Mouse (Mus musculus): ENCODE results near the gene Cdh3. TPM values are rescaled to one million over a fixed set of nuclear protein-coding genes. Genes with fewer than 3 reads are reported as not detected.

Gene Cdh3
- polyA plus RNA-seq, 1 experiment, result 33.3 TPM

DNA sequence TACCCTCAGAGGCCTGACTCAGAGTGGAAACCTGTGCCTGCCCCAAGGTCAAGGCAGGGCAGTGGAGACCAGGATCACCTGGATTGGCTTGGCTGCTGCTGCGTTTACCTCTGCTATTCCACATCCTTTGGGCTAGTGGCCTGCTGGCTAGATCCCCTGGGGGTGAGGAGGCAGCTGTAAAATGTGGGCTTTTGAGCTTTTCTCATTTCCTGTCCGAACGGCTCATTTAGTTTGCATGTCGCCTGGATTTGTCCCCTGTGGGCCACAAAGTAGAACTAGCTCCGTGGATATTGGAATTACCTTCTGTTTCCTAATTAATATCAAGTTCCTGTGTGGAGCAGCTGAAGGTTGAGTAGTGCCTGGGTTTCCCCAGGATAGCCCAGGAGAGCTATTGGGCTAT, 28.5 kb downstream of the Cdh3 start:
- no peak overlapping the region for H3K4me3 ChIP-seq (ENCODE audit: low read depth, low read length)
- no peak overlapping the region for H3K27ac ChIP-seq (ENCODE audit: insufficient read depth, low read length)
- no peak overlapping the region for H3K9ac ChIP-seq (ENCODE audit: low read depth, poor library complexity, severe bottlenecking)
- H3K9me3 ChIP-seq (replicated peaks; ENCODE audit: control insufficient read depth, insufficient read depth, low read length, poor library complexity, severe bottlenecking), result no peaks in the 10 kb centered on the region
- H3K36me3 ChIP-seq (ENCODE audit: control insufficient read depth, insufficient read depth, low read length, poor library complexity, severe bottlenecking), result peaks cover 31% of the 10 kb centered on the region
- TF ChIP-seq EP300 (IDR thresholded peaks at IDR 0.05; ENCODE audit: insufficient read depth, low read depth, low read length) (no peak), POLR2A (IDR thresholded peaks at IDR 0.05; ENCODE audit: insufficient read depth, low read length) (no peak), CTCF (IDR thresholded peaks at IDR 0.05; ENCODE audit: low read depth, low read length) (no peak)
- H3K27me3 ChIP-seq (ENCODE audit: control insufficient read depth, insufficient read depth, low read length, poor library complexity, severe bottlenecking), result no peaks in the 10 kb centered on the region
- H3K4me1 ChIP-seq (ENCODE audit: control insufficient read depth, insufficient read depth, low read length), result no peaks in the 10 kb centered on the region

DNA sequence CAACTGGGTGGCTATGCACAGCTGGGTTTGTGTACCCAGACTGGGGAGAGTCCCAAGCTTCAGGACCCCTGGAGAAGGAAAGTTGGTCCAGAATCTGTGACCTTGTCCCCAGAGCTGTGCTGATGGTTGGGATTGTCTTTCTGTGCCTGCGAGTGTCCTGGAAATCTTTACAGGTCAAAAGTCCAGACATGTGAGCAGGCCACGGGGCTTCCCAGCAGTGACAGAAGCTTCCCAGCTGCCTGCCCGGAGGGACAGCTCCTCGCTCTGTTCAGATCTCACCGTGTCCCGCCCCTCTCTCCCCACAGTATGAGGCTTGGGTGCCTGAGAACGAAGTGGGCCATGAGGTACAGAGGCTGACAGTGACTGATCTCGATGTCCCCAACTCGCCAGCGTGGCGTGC, 30.3 kb downstream of the Cdh3 start:
- Histone ChIP-seq H3K9ac (ENCODE audit: low read depth, poor library complexity, severe bottlenecking) (no peak overlapping the region), H3K4me3 (ENCODE audit: low read depth, low read length) (no peak overlapping the region), H3K27me3 (ENCODE audit: control insufficient read depth, insufficient read depth, low read length, poor library complexity, severe bottlenecking) (no peaks in the 10 kb centered on the region), H3K36me3 (ENCODE audit: control insufficient read depth, insufficient read depth, low read length, poor library complexity, severe bottlenecking) (peaks cover 46% of the 10 kb centered on the region), H3K27ac (ENCODE audit: insufficient read depth, low read length) (no peak overlapping the region), H3K9me3 (replicated peaks; ENCODE audit: control insufficient read depth, insufficient read depth, low read length, poor library complexity, severe bottlenecking) (no peaks in the 10 kb centered on the region), H3K4me1 (ENCODE audit: control insufficient read depth, insufficient read depth, low read length) (no peaks in the 10 kb centered on the region)
- no peak for TF ChIP-seq EP300 (IDR thresholded peaks at IDR 0.05; ENCODE audit: insufficient read depth, low read depth, low read length)
- no peak for TF ChIP-seq CTCF (IDR thresholded peaks at IDR 0.05; ENCODE audit: low read depth, low read length)
- no peak for TF ChIP-seq POLR2A (IDR thresholded peaks at IDR 0.05; ENCODE audit: insufficient read depth, low read length)

DNA sequence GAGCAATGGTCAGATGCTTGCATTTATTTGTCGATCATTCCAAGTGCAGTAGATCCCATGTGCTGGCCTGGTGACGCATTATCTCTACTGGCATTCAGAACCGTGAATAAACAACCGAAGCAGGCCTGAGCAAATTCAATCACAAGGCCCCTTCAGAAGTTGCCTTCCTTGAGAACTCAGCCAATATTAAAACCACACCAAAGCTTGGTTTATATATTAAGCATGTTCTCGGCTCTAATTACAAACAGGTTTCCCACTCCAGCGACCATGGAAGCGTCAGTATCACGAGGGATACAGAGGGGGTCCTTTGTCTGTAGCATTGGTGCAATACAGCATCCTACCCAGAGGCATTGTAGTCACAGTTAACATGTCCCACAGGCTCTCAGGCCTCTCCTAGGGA, 32.4 kb downstream of the Cdh3 start:
- H3K4me1 ChIP-seq (ENCODE audit: control insufficient read depth, insufficient read depth, low read length), result no peaks in the 10 kb centered on the region
- TF ChIP-seq POLR2A (IDR thresholded peaks at IDR 0.05; ENCODE audit: insufficient read depth, low read length) (no peak), CTCF (IDR thresholded peaks at IDR 0.05; ENCODE audit: low read depth, low read length) (no peak), EP300 (IDR thresholded peaks at IDR 0.05; ENCODE audit: insufficient read depth, low read depth, low read length) (no peak)
- H3K9me3 ChIP-seq (replicated peaks; ENCODE audit: control insufficient read depth, insufficient read depth, low read length, poor library complexity, severe bottlenecking), result no peaks in the 10 kb centered on the region
- H3K27me3 ChIP-seq (ENCODE audit: control insufficient read depth, insufficient read depth, low read length, poor library complexity, severe bottlenecking), result no peaks in the 10 kb centered on the region
- H3K9ac ChIP-seq (ENCODE audit: low read depth, poor library complexity, severe bottlenecking), result no peak overlapping the region
- H3K36me3 ChIP-seq (ENCODE audit: control insufficient read depth, insufficient read depth, low read length, poor library complexity, severe bottlenecking), result peaks cover 46% of the 10 kb centered on the region
- H3K27ac ChIP-seq (ENCODE audit: insufficient read depth, low read length), result no peak overlapping the region
- H3K4me3 ChIP-seq (ENCODE audit: low read depth, low read length), result no peak overlapping the region

DNA sequence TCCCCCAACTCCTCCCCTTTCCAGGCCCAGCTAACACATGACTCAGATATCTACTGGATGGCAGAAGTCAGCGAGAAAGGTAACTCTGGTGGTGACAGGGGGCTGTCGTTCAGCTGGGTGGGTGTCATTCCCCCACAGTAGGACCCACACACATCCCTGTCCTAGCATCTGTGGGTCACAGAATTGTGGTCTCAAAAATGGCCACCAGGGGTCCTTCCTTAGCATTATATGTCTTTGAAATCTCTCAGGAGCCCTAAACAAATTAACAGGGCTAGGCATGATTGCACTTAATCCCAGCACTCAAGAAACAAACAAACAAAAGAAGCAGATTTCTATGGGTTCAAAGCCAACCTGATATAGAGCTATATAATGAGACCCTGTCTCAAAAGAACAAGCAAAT, 34.5 kb downstream of the Cdh3 start:
- Histone ChIP-seq H3K36me3 (ENCODE audit: control insufficient read depth, insufficient read depth, low read length, poor library complexity, severe bottlenecking) (peaks cover 41% of the 10 kb centered on the region), H3K9ac (ENCODE audit: low read depth, poor library complexity, severe bottlenecking) (no peak overlapping the region), H3K9me3 (replicated peaks; ENCODE audit: control insufficient read depth, insufficient read depth, low read length, poor library complexity, severe bottlenecking) (no peaks in the 10 kb centered on the region), H3K27me3 (ENCODE audit: control insufficient read depth, insufficient read depth, low read length, poor library complexity, severe bottlenecking) (no peaks in the 10 kb centered on the region), H3K4me3 (ENCODE audit: low read depth, low read length) (no peak overlapping the region), H3K27ac (ENCODE audit: insufficient read depth, low read length) (no peak overlapping the region), H3K4me1 (ENCODE audit: control insufficient read depth, insufficient read depth, low read length) (no peaks in the 10 kb centered on the region)
- TF ChIP-seq POLR2A (IDR thresholded peaks at IDR 0.05; ENCODE audit: insufficient read depth, low read length) (no peak), CTCF (IDR thresholded peaks at IDR 0.05; ENCODE audit: low read depth, low read length) (no peak), EP300 (IDR thresholded peaks at IDR 0.05; ENCODE audit: insufficient read depth, low read depth, low read length) (no peak)

DNA sequence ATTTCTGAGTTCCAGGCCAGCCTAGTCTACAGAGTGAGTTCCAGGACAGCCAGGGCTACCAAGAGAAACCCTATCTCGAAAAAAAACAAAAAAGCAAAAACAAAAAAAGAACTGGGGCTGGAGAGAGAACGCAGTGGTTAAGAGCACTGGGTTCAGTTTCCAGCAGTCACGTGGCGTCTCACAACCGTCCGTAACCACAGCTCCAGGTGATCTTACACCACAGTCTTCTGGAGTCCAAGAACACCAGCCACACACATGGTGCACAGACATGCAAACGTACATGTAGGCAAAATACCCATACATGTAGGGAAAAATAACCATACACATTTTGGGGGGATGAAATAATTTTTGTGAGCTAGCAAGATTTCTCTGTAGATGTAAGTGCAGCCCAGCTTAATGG, 36.1 kb downstream of the Cdh3 start:
- Histone ChIP-seq H3K27ac (ENCODE audit: insufficient read depth, low read length) (no peak overlapping the region), H3K27me3 (ENCODE audit: control insufficient read depth, insufficient read depth, low read length, poor library complexity, severe bottlenecking) (no peaks in the 10 kb centered on the region), H3K4me3 (ENCODE audit: low read depth, low read length) (no peak overlapping the region), H3K4me1 (ENCODE audit: control insufficient read depth, insufficient read depth, low read length) (no peaks in the 10 kb centered on the region), H3K9me3 (replicated peaks; ENCODE audit: control insufficient read depth, insufficient read depth, low read length, poor library complexity, severe bottlenecking) (no peaks in the 10 kb centered on the region), H3K9ac (ENCODE audit: low read depth, poor library complexity, severe bottlenecking) (no peak overlapping the region), H3K36me3 (ENCODE audit: control insufficient read depth, insufficient read depth, low read length, poor library complexity, severe bottlenecking) (peaks cover 36% of the 10 kb centered on the region)
- no peak for TF ChIP-seq EP300 (IDR thresholded peaks at IDR 0.05; ENCODE audit: insufficient read depth, low read depth, low read length)
- TF ChIP-seq CTCF (IDR thresholded peaks at IDR 0.05; ENCODE audit: low read depth, low read length), result no peak
- no peak for TF ChIP-seq POLR2A (IDR thresholded peaks at IDR 0.05; ENCODE audit: insufficient read depth, low read length)

DNA sequence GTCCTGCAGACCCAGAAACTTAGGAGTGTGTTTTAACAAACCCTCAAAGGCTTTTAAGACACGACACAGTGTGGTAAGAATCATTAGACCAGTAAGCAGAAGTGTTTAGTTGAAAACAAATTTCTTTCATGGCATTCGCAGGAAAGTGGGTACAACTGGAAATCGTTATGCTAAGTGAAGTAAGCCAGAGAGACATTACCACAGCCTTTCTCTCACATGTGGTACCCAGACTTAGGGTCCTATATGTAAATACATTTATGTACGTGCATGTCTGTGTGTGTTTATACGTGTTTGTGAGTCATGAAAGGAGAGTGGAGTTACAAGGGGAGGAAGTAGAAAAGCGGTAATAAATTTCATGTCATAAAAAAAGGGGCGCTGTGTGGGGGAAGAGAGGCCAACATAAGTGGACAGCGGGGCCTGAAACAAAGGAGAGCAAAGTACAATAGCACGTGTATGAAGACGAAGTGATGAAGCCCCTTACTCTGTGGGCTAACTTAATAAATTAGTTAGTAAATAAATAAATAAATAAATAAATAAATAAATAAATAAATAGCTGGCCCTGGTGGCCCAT, 37.8 kb downstream of the Cdh3 start:
- H3K27me3 ChIP-seq (ENCODE audit: control insufficient read depth, insufficient read depth, low read length, poor library complexity, severe bottlenecking), result no peaks in the 10 kb centered on the region
- TF ChIP-seq EP300 (IDR thresholded peaks at IDR 0.05; ENCODE audit: insufficient read depth, low read depth, low read length) (no peak), POLR2A (IDR thresholded peaks at IDR 0.05; ENCODE audit: insufficient read depth, low read length) (no peak), CTCF (IDR thresholded peaks at IDR 0.05; ENCODE audit: low read depth, low read length) (no peak)
- H3K9ac ChIP-seq (ENCODE audit: low read depth, poor library complexity, severe bottlenecking), result no peak overlapping the region
- no peaks in the 10 kb centered on the region for H3K9me3 ChIP-seq (replicated peaks; ENCODE audit: control insufficient read depth, insufficient read depth, low read length, poor library complexity, severe bottlenecking)
- H3K4me3 ChIP-seq (ENCODE audit: low read depth, low read length), result no peak overlapping the region
- no peaks in the 10 kb centered on the region for H3K4me1 ChIP-seq (ENCODE audit: control insufficient read depth, insufficient read depth, low read length)
- H3K27ac ChIP-seq (ENCODE audit: insufficient read depth, low read length), result no peak overlapping the region
- peaks cover 38% of the 10 kb centered on the region for H3K36me3 ChIP-seq (ENCODE audit: control insufficient read depth, insufficient read depth, low read length, poor library complexity, severe bottlenecking)
